Mouse (Mus musculus) brain, embryonic 18.5 days (tissue): ENCODE results near the gene Rnf216.

ENCODE experiments used
- DNase-seq: peaks from one replicate; pipeline ENCODE4 v3.0.0-alpha.2; 2012; ENCODE audit warnings: low read depth, low spot score

Rnf216 gene

GRCm38 (mm10) chr5:142960775-142961271 is 152.0 kb downstream of the Rnf216 start:
- no peak for DNase-seq

- DNase-seq = peak; percentile 83
Observed at GRCm38 (mm10) chr5:142959576-142960556, 152.9 kb downstream of the Rnf216 start, which contains the start of gene Fscn1. Gene Fscn1 (plus strand): TSS chr5:142960343.

- no peak for DNase-seq
Observed at GRCm38 (mm10) chr5:142959156-142959555, 153.6 kb downstream of the Rnf216 start.

GRCm38 (mm10) chr5:142958464-142958863 is 154.3 kb downstream of the Rnf216 start:
- no peak for DNase-seq

GRCm38 (mm10) chr5:142956956-142957703 is 155.7 kb downstream of the Rnf216 start:
- DNase-seq = no peak

GRCm38 (mm10) chr5:142953641-142954040 is 159.2 kb downstream of the Rnf216 start:
- DNase-seq = no peak

GRCm38 (mm10) chr5:142950405-142950804 is 162.4 kb downstream of the Rnf216 start:
- DNase-seq = no peak

- no peak for DNase-seq
Observed at GRCm38 (mm10) chr5:142949580-142949979, 163.2 kb downstream of the Rnf216 start.

- DNase-seq = no peak
Observed at GRCm38 (mm10) chr5:142947460-142947859, 165.3 kb downstream of the Rnf216 start.

- no peak for DNase-seq
Observed at GRCm38 (mm10) chr5:142944979-142945682, 167.7 kb downstream of the Rnf216 start.
